Mouse (Mus musculus): ENCODE measurements around the gene Hbb-bt.
"Not testable (repeated sequence)": the region's sequence is repeated elsewhere in the genome, so short reads cannot be mapped to it uniquely, and the experiment has no call there.

DNA sequence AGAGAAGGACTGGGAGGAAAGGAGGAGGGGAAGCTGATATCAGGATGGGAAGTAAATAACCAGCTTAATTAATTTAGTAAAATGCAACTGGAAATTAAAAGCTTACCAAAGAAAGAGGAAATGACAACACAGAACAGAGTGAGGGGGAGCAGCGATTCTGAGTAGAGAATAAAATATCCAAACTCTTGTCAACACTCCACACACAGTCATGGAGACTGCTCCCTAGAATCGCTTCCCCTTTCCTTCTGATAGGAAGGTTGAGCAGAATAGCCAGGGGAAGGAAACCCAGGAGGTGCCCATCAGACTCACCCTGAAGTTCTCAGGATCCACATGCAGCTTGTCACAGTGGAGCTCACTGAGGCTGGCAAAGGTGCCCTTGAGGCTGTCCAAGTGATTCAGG, 13.3 kb upstream of the Hbb-bt start:
- TF ChIP-seq CEBPB (IDR thresholded peaks at IDR 0.05; ENCODE audit: low read depth); MAX (IDR thresholded peaks at IDR 0.05); CTCF (IDR thresholded peaks at IDR 0.05; ENCODE audit: control insufficient read depth, insufficient read depth, insufficient read length): not testable (repeated sequence)

Measured in C2C12 (cell line).